Mouse (Mus musculus): ENCODE measurements around the gene Irak3.

Irak3 gene

GRCm38 (mm10) chr10:120092548-120092947 lies 109.4 kb downstream of the Irak3 start:
- DNase-seq, result no peak
